Mouse (Mus musculus): ENCODE data around the gene Rai14. TPM values are rescaled to one million over a fixed set of nuclear protein-coding genes. Genes with fewer than 3 reads are reported as not detected.

Rai14 gene
- polyA plus RNA-seq, 1 experiment from 2014 or later: 80.9 TPM

DNA sequence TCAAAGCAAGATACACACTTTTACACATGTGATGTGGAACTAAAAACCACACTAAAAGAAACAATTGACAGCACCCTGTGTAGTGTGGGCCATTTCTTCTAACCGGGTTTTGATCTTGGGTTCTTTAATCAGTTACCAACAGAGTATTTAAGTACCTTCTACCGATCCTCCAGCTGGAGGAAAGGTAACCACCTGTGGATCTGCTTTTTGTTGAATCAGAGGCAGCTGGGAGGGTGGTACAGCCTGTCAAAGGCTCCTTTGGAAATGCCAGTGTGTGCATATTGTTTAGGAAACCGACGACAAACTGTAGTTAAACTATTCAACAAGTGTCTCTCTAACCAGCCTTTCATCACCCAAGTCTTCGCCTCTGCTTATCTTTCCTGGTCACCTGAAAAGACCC lies 1.5 kb upstream of the Rai14 start:
- Histone ChIP-seq H3K36me3 (ENCODE audit: control insufficient read depth, insufficient read depth, low read length) (no peaks in the 10 kb centered on the region), H3K27me3 (ENCODE audit: control insufficient read depth, insufficient read depth, low read depth, low read length) (no peaks in the 10 kb centered on the region), H3K4me1 (replicated peaks; ENCODE audit: control insufficient read depth, insufficient read depth, low read length) (peaks cover 15% of the 10 kb centered on the region; the same call in 1 of the 2 replicates), H3K9ac (ENCODE audit: low read length) (peak overlapping the region; percentile 92; the same call in 1 of the 2 replicates), H3K4me2 (ENCODE audit: low read depth, low read length) (peak overlapping the region; percentile 92), H3K27ac (ENCODE audit: low read length) (peak overlapping the region; percentile 96), H3K4me3 (ENCODE audit: low read length) (peak overlapping the region; percentile 89), H3K9me3 (ENCODE audit: control insufficient read depth, low read length) (no peaks in the 10 kb centered on the region)
- WGBS: 18% methylated on average over 5 of the region's 5 CpGs
- ATAC-seq (ENCODE audit: low read depth): no peak

- H3K4me2 ChIP-seq (ENCODE audit: low read depth, low read length): peak overlapping the region; percentile 92
- H3K9me3 ChIP-seq (ENCODE audit: control insufficient read depth, low read length): no peaks in the 10 kb centered on the region
- H3K4me3 ChIP-seq (ENCODE audit: low read length): peak overlapping the region; percentile 89
- H3K36me3 ChIP-seq (ENCODE audit: control insufficient read depth, insufficient read depth, low read length): no peaks in the 10 kb centered on the region
- peaks cover 16% of the 10 kb centered on the region; the same call in 1 of the 2 replicates for H3K4me1 ChIP-seq (replicated peaks; ENCODE audit: control insufficient read depth, insufficient read depth, low read length)
- H3K27ac ChIP-seq (ENCODE audit: low read length): peak overlapping the region; percentile 96
- H3K27me3 ChIP-seq (ENCODE audit: control insufficient read depth, insufficient read depth, low read depth, low read length): no peaks in the 10 kb centered on the region
- WGBS: under 1% methylated on average over 10 of the region's 10 CpGs
- peak overlapping the region; percentile 92 for H3K9ac ChIP-seq (ENCODE audit: low read length)
- peak; percentile 63 for ATAC-seq (ENCODE audit: low read depth)
Measured at GRCm38 (mm10) chr15:10715139-10715505, 698 bp upstream of the Rai14 start.

DNA sequence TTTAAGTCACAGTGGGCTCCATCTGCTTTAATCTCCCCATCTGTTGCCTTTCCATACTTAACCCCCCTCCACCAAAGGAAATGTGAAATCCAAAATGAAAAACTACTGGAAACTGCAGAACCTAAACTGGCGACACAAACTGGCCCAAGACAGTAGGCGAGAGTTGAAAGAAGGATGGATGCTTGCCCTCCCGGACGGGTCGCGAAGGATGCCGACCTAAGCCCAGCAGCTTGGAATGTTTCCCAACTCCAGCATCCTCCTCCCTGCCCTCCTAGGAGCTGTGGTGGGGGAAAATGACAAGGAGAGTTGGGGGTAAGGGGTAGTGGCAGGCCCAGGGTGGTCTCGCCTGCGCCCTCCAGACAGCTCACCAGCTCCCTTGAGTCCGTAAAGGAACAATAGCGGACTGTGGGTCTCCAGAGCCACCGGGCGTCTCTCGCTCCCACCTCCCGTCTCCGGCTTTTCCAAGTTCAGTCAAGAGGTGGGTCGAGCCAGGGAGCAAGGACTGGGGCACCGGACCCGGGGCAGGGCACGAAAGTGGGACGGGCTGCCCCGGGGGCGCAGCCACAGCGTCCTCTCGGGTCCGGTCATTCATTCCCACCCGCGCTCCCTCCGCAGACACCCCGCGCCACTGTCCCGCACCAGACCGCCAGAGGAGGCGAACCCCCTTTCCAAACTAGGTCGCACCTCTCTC lies 653 bp downstream of the Rai14 start:
- peak overlapping the region; percentile 92 for H3K4me2 ChIP-seq (ENCODE audit: low read depth, low read length)
- no peaks in the 10 kb centered on the region for H3K9me3 ChIP-seq (ENCODE audit: control insufficient read depth, low read length)
- ATAC-seq (ENCODE audit: low read depth): peak; percentile 19; the same call in 1 of the 2 replicates
- no peaks in the 10 kb centered on the region for H3K27me3 ChIP-seq (ENCODE audit: control insufficient read depth, insufficient read depth, low read depth, low read length)
- peaks cover 13% of the 10 kb centered on the region; the same call in 1 of the 2 replicates for H3K4me1 ChIP-seq (replicated peaks; ENCODE audit: control insufficient read depth, insufficient read depth, low read length)
- H3K4me3 ChIP-seq (ENCODE audit: low read length): peak overlapping the region; percentile 89
- H3K27ac ChIP-seq (ENCODE audit: low read length): peak overlapping the region; percentile 96
- H3K9ac ChIP-seq (ENCODE audit: low read length): peak overlapping the region; percentile 92
- no peaks in the 10 kb centered on the region for H3K36me3 ChIP-seq (ENCODE audit: control insufficient read depth, insufficient read depth, low read length)
- WGBS: under 1% methylated on average over 27 of the region's 35 CpGs

DNA sequence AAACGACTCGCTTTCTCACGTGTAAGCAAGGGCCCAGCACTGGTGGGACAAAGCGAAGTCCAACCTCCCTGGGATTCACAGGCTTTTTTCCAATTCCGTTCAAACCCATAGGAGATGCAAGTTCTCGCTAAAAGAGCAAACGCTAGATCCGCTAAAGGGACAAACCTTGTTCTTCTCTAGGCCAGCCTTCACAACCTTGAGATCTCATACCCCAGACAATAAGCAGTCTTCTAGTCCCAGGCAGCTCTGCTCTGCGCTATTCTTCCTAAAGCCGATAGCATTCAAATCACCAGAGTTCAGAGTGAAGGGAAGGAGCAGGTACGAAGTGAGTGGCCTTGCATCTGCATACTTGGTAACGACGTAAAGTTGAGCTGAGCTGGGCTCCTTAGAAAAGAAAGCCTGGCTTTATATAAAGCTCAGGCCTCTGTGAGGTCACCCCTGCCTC lies 1.2 kb downstream of the Rai14 start:
- Histone ChIP-seq H3K27ac (ENCODE audit: low read length) (peak overlapping the region; percentile 0; the same call in 1 of the 2 replicates), H3K27me3 (ENCODE audit: control insufficient read depth, insufficient read depth, low read depth, low read length) (no peaks in the 10 kb centered on the region), H3K4me1 (replicated peaks; ENCODE audit: control insufficient read depth, insufficient read depth, low read length) (peaks cover 11% of the 10 kb centered on the region; the same call in 1 of the 2 replicates), H3K4me3 (ENCODE audit: low read length) (peak overlapping the region; percentile 89), H3K36me3 (ENCODE audit: control insufficient read depth, insufficient read depth, low read length) (no peaks in the 10 kb centered on the region), H3K9me3 (ENCODE audit: control insufficient read depth, low read length) (no peaks in the 10 kb centered on the region), H3K4me2 (ENCODE audit: low read depth, low read length) (peak overlapping the region; percentile 92), H3K9ac (ENCODE audit: low read length) (peak overlapping the region; percentile 92)
- WGBS: 11% methylated on average over 13 of the region's 13 CpGs
- ATAC-seq (ENCODE audit: low read depth): no peak

DNA sequence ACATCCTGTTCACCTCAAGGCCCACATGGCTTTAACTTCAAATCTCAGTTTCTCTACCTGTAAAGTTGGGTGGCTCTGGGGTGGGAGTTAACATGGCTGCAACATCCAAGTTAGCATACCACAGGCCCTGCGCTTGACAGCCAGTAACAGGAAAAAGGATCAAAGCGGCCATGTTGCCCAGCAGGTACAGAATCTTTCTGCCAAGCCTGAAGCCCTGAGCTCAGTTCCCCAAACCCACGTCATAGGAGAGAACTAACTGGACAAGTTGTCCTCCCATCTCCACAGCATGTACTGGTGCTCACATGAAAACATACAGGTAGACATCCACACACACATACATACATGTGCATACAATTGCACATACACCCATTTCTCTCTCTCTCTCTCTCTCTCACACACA lies 2.1 kb downstream of the Rai14 start:
- no peak overlapping the region for H3K27ac ChIP-seq (ENCODE audit: low read length)
- H3K27me3 ChIP-seq (ENCODE audit: control insufficient read depth, insufficient read depth, low read depth, low read length): no peaks in the 10 kb centered on the region
- peak overlapping the region; percentile 89 for H3K4me3 ChIP-seq (ENCODE audit: low read length)
- ATAC-seq (ENCODE audit: low read depth): no peak
- no peaks in the 10 kb centered on the region for H3K9me3 ChIP-seq (ENCODE audit: control insufficient read depth, low read length)
- H3K4me1 ChIP-seq (replicated peaks; ENCODE audit: control insufficient read depth, insufficient read depth, low read length): peaks cover 11% of the 10 kb centered on the region; the same call in 1 of the 2 replicates
- H3K4me2 ChIP-seq (ENCODE audit: low read depth, low read length): peak overlapping the region; percentile 92
- H3K9ac ChIP-seq (ENCODE audit: low read length): peak overlapping the region; percentile 92; the same call in 1 of the 2 replicates
- 49% methylated on average over 3 of the region's 3 CpGs for WGBS
- peaks cover 7% of the 10 kb centered on the region; the same call in 1 of the 2 replicates for H3K36me3 ChIP-seq (ENCODE audit: control insufficient read depth, insufficient read depth, low read length)

- no peak for ATAC-seq (ENCODE audit: low read depth)
- H3K27ac ChIP-seq (ENCODE audit: low read length): no peak overlapping the region
- H3K36me3 ChIP-seq (ENCODE audit: control insufficient read depth, insufficient read depth, low read length): peaks cover 7% of the 10 kb centered on the region; the same call in 1 of the 2 replicates
- H3K9me3 ChIP-seq (ENCODE audit: control insufficient read depth, low read length): no peaks in the 10 kb centered on the region
- WGBS: 57% methylated on average over 6 of the region's 6 CpGs
- no peak overlapping the region; the same call in 1 of the 2 replicates for H3K9ac ChIP-seq (ENCODE audit: low read length)
- H3K27me3 ChIP-seq (ENCODE audit: control insufficient read depth, insufficient read depth, low read depth, low read length): no peaks in the 10 kb centered on the region
- peak overlapping the region; percentile 92 for H3K4me2 ChIP-seq (ENCODE audit: low read depth, low read length)
- H3K4me1 ChIP-seq (replicated peaks; ENCODE audit: control insufficient read depth, insufficient read depth, low read length): peaks cover 11% of the 10 kb centered on the region; the same call in 1 of the 2 replicates
- peak overlapping the region; percentile 89 for H3K4me3 ChIP-seq (ENCODE audit: low read length)
Measured at GRCm38 (mm10) chr15:10711231-10711630, 3.2 kb downstream of the Rai14 start.

DNA sequence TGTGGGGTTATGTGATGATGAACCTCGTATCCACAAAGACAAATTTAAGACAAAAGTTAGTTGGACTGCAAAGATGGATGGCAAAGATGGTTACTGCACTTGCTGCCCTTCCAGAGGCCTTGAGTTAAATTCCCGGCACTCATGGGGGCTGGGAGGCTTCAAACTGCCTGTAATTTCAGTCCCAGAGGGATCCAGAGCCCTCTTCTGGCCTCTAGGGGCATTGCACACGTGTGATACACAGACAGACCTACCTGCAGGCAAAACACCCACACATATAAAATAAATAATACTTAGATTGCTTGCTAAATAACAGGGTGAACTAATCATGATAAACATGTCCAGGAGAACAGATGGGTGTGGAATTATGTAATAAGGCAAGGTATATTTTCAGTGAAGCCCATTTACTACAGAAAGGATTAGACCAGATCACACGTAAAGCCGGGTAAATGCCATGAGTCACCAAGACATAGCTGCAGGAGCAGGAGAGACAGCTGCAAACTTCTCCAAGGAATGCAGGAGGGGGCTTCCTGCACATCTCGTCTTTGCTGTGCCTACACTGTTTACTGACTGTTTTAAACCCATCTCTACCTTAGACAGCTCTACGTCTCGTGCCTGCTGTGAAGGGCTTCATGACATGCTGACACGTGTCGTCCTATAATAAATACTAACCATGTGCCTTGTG lies 5.7 kb downstream of the Rai14 start:
- H3K4me3 ChIP-seq (ENCODE audit: low read length): no peak overlapping the region
- H3K4me1 ChIP-seq (replicated peaks; ENCODE audit: control insufficient read depth, insufficient read depth, low read length): peaks cover 11% of the 10 kb centered on the region; the same call in 1 of the 2 replicates
- no peaks in the 10 kb centered on the region for H3K9me3 ChIP-seq (ENCODE audit: control insufficient read depth, low read length)
- no peak overlapping the region for H3K4me2 ChIP-seq (ENCODE audit: low read depth, low read length)
- no peak overlapping the region for H3K27ac ChIP-seq (ENCODE audit: low read length)
- WGBS: 84% methylated on average over 10 of the region's 10 CpGs
- peaks cover 7% of the 10 kb centered on the region; the same call in 1 of the 2 replicates for H3K36me3 ChIP-seq (ENCODE audit: control insufficient read depth, insufficient read depth, low read length)
- H3K27me3 ChIP-seq (ENCODE audit: control insufficient read depth, insufficient read depth, low read depth, low read length): no peaks in the 10 kb centered on the region
- ATAC-seq (ENCODE audit: low read depth): no peak
- H3K9ac ChIP-seq (ENCODE audit: low read length): no peak overlapping the region

GRCm38 (mm10) chr15:10707109-10707508 lies 7.3 kb downstream of the Rai14 start:
- WGBS: 84% methylated on average over 6 of the region's 6 CpGs
- no peak overlapping the region for H3K27ac ChIP-seq (ENCODE audit: low read length)
- peaks cover 16% of the 10 kb centered on the region for H3K4me1 ChIP-seq (replicated peaks; ENCODE audit: control insufficient read depth, insufficient read depth, low read length)
- ATAC-seq (ENCODE audit: low read depth): no peak
- no peaks in the 10 kb centered on the region for H3K9me3 ChIP-seq (ENCODE audit: control insufficient read depth, low read length)
- no peak overlapping the region for H3K9ac ChIP-seq (ENCODE audit: low read length)
- no peak overlapping the region for H3K4me3 ChIP-seq (ENCODE audit: low read length)
- H3K27me3 ChIP-seq (ENCODE audit: control insufficient read depth, insufficient read depth, low read depth, low read length): no peaks in the 10 kb centered on the region
- no peak overlapping the region for H3K4me2 ChIP-seq (ENCODE audit: low read depth, low read length)
- H3K36me3 ChIP-seq (ENCODE audit: control insufficient read depth, insufficient read depth, low read length): peaks cover 7% of the 10 kb centered on the region; the same call in 1 of the 2 replicates

DNA sequence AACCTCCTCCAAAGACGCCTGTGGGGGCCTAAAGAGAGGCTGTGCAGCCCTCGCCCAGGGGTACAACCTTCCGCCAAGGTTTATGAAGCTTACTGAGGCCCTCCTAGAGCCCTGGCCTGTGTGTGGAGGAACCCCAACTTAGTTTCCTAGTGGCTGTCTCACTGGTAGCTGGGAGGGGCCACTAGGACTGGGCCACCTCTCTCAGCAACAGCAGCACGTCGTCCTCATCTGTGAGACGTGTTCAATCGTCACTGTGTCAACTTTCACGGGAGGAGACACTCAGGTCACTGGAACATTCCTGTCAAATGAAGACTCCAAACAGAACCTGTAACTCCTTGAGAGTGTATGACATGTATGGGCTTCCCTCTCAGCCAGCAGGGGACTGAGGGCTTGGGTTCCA lies 8.0 kb downstream of the Rai14 start:
- Histone ChIP-seq H3K4me1 (replicated peaks; ENCODE audit: control insufficient read depth, insufficient read depth, low read length) (peaks cover 15% of the 10 kb centered on the region), H3K4me3 (ENCODE audit: low read length) (no peak overlapping the region), H3K27ac (ENCODE audit: low read length) (no peak overlapping the region), H3K27me3 (ENCODE audit: control insufficient read depth, insufficient read depth, low read depth, low read length) (no peaks in the 10 kb centered on the region), H3K36me3 (ENCODE audit: control insufficient read depth, insufficient read depth, low read length) (peaks cover 7% of the 10 kb centered on the region; the same call in 1 of the 2 replicates), H3K9me3 (ENCODE audit: control insufficient read depth, low read length) (no peaks in the 10 kb centered on the region), H3K4me2 (ENCODE audit: low read depth, low read length) (no peak overlapping the region), H3K9ac (ENCODE audit: low read length) (no peak overlapping the region)
- ATAC-seq (ENCODE audit: low read depth): peak; percentile 56
- WGBS: 55% methylated on average over 8 of the region's 8 CpGs

Data from lung, embryonic 16.5 days (tissue).